Mouse (Mus musculus) erythroblast, embryonic 14.5 days (primary cell): ENCODE measurements around the gene Tbx10. TPM values are rescaled to one million over a fixed set of nuclear protein-coding genes. Genes with fewer than 3 reads are reported as not detected.

Experiments
- H3K27me3 ChIP-seq: 2 replicates; pipeline ENCODE4 v1.6.1; 2012; ENCODE audit warnings: inconsistent platforms; ENCODE audit not compliant: control insufficient read depth
- H3K36me3 ChIP-seq: 2 replicates; pipeline ENCODE4 v1.6.1; 2012; ENCODE audit warnings: mild to moderate bottlenecking, inconsistent platforms; ENCODE audit not compliant: control insufficient read depth
- H3K4me1 ChIP-seq: 2 replicates; pipeline ENCODE4 v1.6.1; 2012; ENCODE audit warnings: inconsistent platforms; ENCODE audit not compliant: control insufficient read depth
- H3K4me3 ChIP-seq: replicated peaks from 2 replicates; pipeline ENCODE3; 2012; ENCODE audit warnings: moderate library complexity, mild to moderate bottlenecking, inconsistent platforms
- H3K9me3 ChIP-seq: 2 replicates; pipeline ENCODE4 v1.6.1; 2012; ENCODE audit warnings: low read length, inconsistent platforms, mixed read lengths; ENCODE audit not compliant: control insufficient read depth
- GATA1 ChIP-seq: IDR thresholded peaks from 2 replicates; pipeline ENCODE4 v1.6.1; 2012; ENCODE audit warnings: low read length, inconsistent platforms, mixed read lengths
- TAL1 ChIP-seq: IDR thresholded peaks from 3 replicates; pipeline ENCODE4 v1.6.1; 2012; ENCODE audit warnings: low read length, inconsistent platforms, mixed read lengths
- polyA plus RNA-seq: library from polyadenylated mRNA; stranded (reverse); fragments of >175 nt; gene quantifications from 2 replicates; pipeline ENCODE4 v1.2.3, GENCODE M21; 2012

The Tbx10 gene
- not detected in 2 replicates for polyA plus RNA-seq

GRCm38 (mm10) chr19:3992416-3992815 is at the start of gene Tbx10:
Gene Tbx10 (plus strand): TSS chr19:3992752.
- Histone ChIP-seq H3K4me3 (no peak within 1 kb of the TSS), H3K36me3 (peaks cover 3% of the 10 kb centered on the region; the same call in 1 of the 2 replicates), H3K4me1 (0 out of 2 replicates have a peak, but pooled peaks cover 3% of the 10 kb centered on the region), H3K27me3 (peaks cover 4% of the 10 kb centered on the region; the same call in 1 of the 2 replicates), H3K9me3 (peaks cover 6% of the 10 kb centered on the region)
- TF ChIP-seq GATA1 (no peak), TAL1 (no peak)

GRCm38 (mm10) chr19:3942986-3943735 is 49.4 kb upstream of the Tbx10 start:
- Histone ChIP-seq H3K36me3 (no peaks in the 10 kb centered on the region), H3K4me1 (peaks cover 20% of the 10 kb centered on the region), H3K27me3 (no peaks in the 10 kb centered on the region), H3K9me3 (no peaks in the 10 kb centered on the region), H3K4me3 (peak overlapping the region; percentile 46)
- no peak for TF ChIP-seq GATA1

GRCm38 (mm10) chr19:3945872-3946564 is 46.5 kb upstream of the Tbx10 start:
- H3K27me3 ChIP-seq, result no peaks in the 10 kb centered on the region
- no peaks in the 10 kb centered on the region for H3K36me3 ChIP-seq
- peaks cover 20% of the 10 kb centered on the region for H3K4me1 ChIP-seq
- H3K9me3 ChIP-seq, result no peaks in the 10 kb centered on the region
- H3K4me3 ChIP-seq, result no peak overlapping the region
- TF ChIP-seq GATA1 (no peak), TAL1 (no peak)

- H3K4me1 ChIP-seq, result peaks cover 20% of the 10 kb centered on the region
These were observed 45.8 kb upstream of the Tbx10 start for GRCm38 (mm10) chr19:3946715-3947114.

GRCm38 (mm10) chr19:3947813-3948212 is 44.7 kb upstream of the Tbx10 start:
- H3K27me3 ChIP-seq, result no peaks in the 10 kb centered on the region
- no peaks in the 10 kb centered on the region for H3K9me3 ChIP-seq
- peaks cover 13% of the 10 kb centered on the region for H3K4me1 ChIP-seq
- H3K36me3 ChIP-seq, result no peaks in the 10 kb centered on the region
- no peak for TF ChIP-seq TAL1
- TF ChIP-seq GATA1, result no peak
- no peak overlapping the region for H3K4me3 ChIP-seq

More at GRCm38 (mm10) chr19:3946715-3947114, 45.8 kb upstream of the Tbx10 start:
- Histone ChIP-seq H3K9me3 (no peaks in the 10 kb centered on the region), H3K36me3 (no peaks in the 10 kb centered on the region), H3K4me3 (no peak overlapping the region), H3K27me3 (no peaks in the 10 kb centered on the region)
- TF ChIP-seq TAL1, result no peak
- no peak for TF ChIP-seq GATA1

- H3K9me3 ChIP-seq, result no peaks in the 10 kb centered on the region
- no peak for TF ChIP-seq TAL1
- no peak for TF ChIP-seq GATA1
- H3K4me3 ChIP-seq, result no peak overlapping the region
- H3K27me3 ChIP-seq, result no peaks in the 10 kb centered on the region
- peaks cover 6% of the 10 kb centered on the region for H3K4me1 ChIP-seq
- H3K36me3 ChIP-seq, result no peaks in the 10 kb centered on the region
These were observed 44.0 kb upstream of the Tbx10 start for GRCm38 (mm10) chr19:3948546-3948945.

- Histone ChIP-seq H3K36me3 (no peaks in the 10 kb centered on the region), H3K27me3 (no peaks in the 10 kb centered on the region; the same call in 1 of the 2 replicates), H3K9me3 (no peaks in the 10 kb centered on the region), H3K4me1 (no peaks in the 10 kb centered on the region; the same call in 1 of the 2 replicates), H3K4me3 (no peak overlapping the region)
- TF ChIP-seq TAL1 (no peak), GATA1 (no peak)
These were observed 42.2 kb upstream of the Tbx10 start for GRCm38 (mm10) chr19:3950331-3950730.

- Histone ChIP-seq H3K27me3 (peaks cover 3% of the 10 kb centered on the region), H3K4me3 (no peak overlapping the region), H3K36me3 (no peaks in the 10 kb centered on the region), H3K9me3 (no peaks in the 10 kb centered on the region), H3K4me1 (no peaks in the 10 kb centered on the region)
- TF ChIP-seq TAL1, result no peak
- no peak for TF ChIP-seq GATA1
These were observed 41.1 kb upstream of the Tbx10 start for GRCm38 (mm10) chr19:3951461-3951860.

GRCm38 (mm10) chr19:3952099-3952498 is 40.5 kb upstream of the Tbx10 start:
- no peaks in the 10 kb centered on the region for H3K4me1 ChIP-seq
- no peaks in the 10 kb centered on the region for H3K36me3 ChIP-seq
- no peaks in the 10 kb centered on the region for H3K9me3 ChIP-seq
- H3K27me3 ChIP-seq, result peaks cover 3% of the 10 kb centered on the region
- no peak for TF ChIP-seq TAL1
- TF ChIP-seq GATA1, result no peak
- H3K4me3 ChIP-seq, result no peak overlapping the region
